Mouse (Mus musculus) liver, embryonic 11.5 days (tissue): ENCODE data around the gene Rin2. TPM values are rescaled to one million over a fixed set of nuclear protein-coding genes. Genes with fewer than 3 reads are reported as not detected.

ENCODE experiments used
- ATAC-seq: fragments of 200-750 bp; cut with Nextera tagmentation; replicated peaks from 2 replicates; pipeline ENCODE4 v1.8.0; 2017; ENCODE audit warnings: moderate number of reproducible peaks, mild to moderate bottlenecking, moderate TSS enrichment, moderate library complexity; ENCODE audit not compliant: low FRiP score
- DNase-seq: peaks from one replicate; pipeline ENCODE4 v3.0.0-alpha.2; 2017; ENCODE audit warnings: low spot score
- H3K27ac ChIP-seq: fragments of 300-500 bp; sonication (generic); 2 replicates; pipeline ENCODE4 v1.5.1; 2014; ENCODE audit warnings: mild to moderate bottlenecking, low read depth, low read length, control low read depth
- H3K27me3 ChIP-seq: fragments of 300-500 bp; sonication (generic); replicated peaks from 2 replicates; pipeline ENCODE4 v1.6.1; 2014; ENCODE audit warnings: low read length, mixed read lengths; ENCODE audit not compliant: control insufficient read depth, insufficient read depth
- H3K36me3 ChIP-seq: fragments of 300-500 bp; sonication (generic); 2 replicates; pipeline ENCODE4 v1.6.1; 2014; ENCODE audit warnings: mild to moderate bottlenecking, low read length, moderate library complexity, mixed read lengths; ENCODE audit not compliant: control insufficient read depth, insufficient read depth
- H3K4me1 ChIP-seq: fragments of 300-500 bp; sonication (generic); replicated peaks from 2 replicates; pipeline ENCODE4 v1.6.1; 2014; ENCODE audit warnings: low read length, mixed read lengths; ENCODE audit not compliant: control insufficient read depth, insufficient read depth
- H3K4me2 ChIP-seq: fragments of 300-500 bp; sonication (generic); 2 replicates; pipeline ENCODE4 v1.6.1; 2014; ENCODE audit warnings: mild to moderate bottlenecking, control low read depth, moderate library complexity
- H3K4me3 ChIP-seq: fragments of 300-500 bp; sonication (generic); 2 replicates; pipeline ENCODE4 v1.5.1; 2014; ENCODE audit warnings: low read depth, low read length, control low read depth
- H3K9ac ChIP-seq: fragments of 300-500 bp; sonication (generic); 2 replicates; pipeline ENCODE4 v1.6.1; 2014; ENCODE audit warnings: low read depth, low read length, control low read depth
- H3K9me3 ChIP-seq: fragments of 300-500 bp; sonication (generic); 2 replicates; pipeline ENCODE4 v1.6.1; 2016; ENCODE audit warnings: low read length, inconsistent platforms, mixed read lengths; ENCODE audit not compliant: control insufficient read depth
- WGBS: fragments of 180-500 bp; shearing (Covaris S2); extraction: QIAGEN DNeasy Blood & Tissue Kit; methylation state at CpG from one replicate; pipeline ENCODE4 v1.1.7; 2014; 5-methylcytosine and 5-hydroxymethylcytosine counted together
- polyA plus RNA-seq: library from polyadenylated mRNA; unstranded; fragments of >200 nt; fragmentation: Nextera tagmentation; extraction: Ambion mirVana; gene quantifications from 2 replicates; pipeline ENCODE4 v1.2.1, GENCODE M21; 2014

Gene Rin2
- polyA plus RNA-seq, 1 experiment from 2014 or later = 7.6 TPM

- no peaks in the 10 kb centered on the region for H3K36me3 ChIP-seq
- H3K4me2 ChIP-seq = no peak overlapping the region
- DNase-seq (no peak), ATAC-seq (no peak)
- no peak overlapping the region for H3K4me3 ChIP-seq
- no peak overlapping the region for H3K27ac ChIP-seq
- H3K9ac ChIP-seq = no peak overlapping the region
- no peaks in the 10 kb centered on the region for H3K27me3 ChIP-seq
- WGBS = 81% methylated on average over 5 of the region's 5 CpGs
- H3K9me3 ChIP-seq = no peaks in the 10 kb centered on the region
- H3K4me1 ChIP-seq = no peaks in the 10 kb centered on the region
These were observed 60.1 kb downstream of the Rin2 start for GRCm38 (mm10) chr2:145735079-145735478.

GRCm38 (mm10) chr2:145736543-145736942 is 61.5 kb downstream of the Rin2 start:
- Histone ChIP-seq H3K4me3 (no peak overlapping the region), H3K9me3 (no peaks in the 10 kb centered on the region), H3K9ac (no peak overlapping the region), H3K4me2 (no peak overlapping the region), H3K27ac (no peak overlapping the region), H3K36me3 (no peaks in the 10 kb centered on the region), H3K4me1 (no peaks in the 10 kb centered on the region), H3K27me3 (no peaks in the 10 kb centered on the region)
- ATAC-seq (no peak), DNase-seq (no peak)
- 30% methylated on average over 1 of the region's 1 CpGs for WGBS

GRCm38 (mm10) chr2:145737196-145737595 is 62.2 kb downstream of the Rin2 start:
- 45% methylated on average over 5 of the region's 5 CpGs for WGBS
- DNase-seq (no peak), ATAC-seq (no peak)
- H3K4me2 ChIP-seq = no peak overlapping the region
- H3K9ac ChIP-seq = no peak overlapping the region
- H3K9me3 ChIP-seq = no peaks in the 10 kb centered on the region
- no peak overlapping the region for H3K27ac ChIP-seq
- no peaks in the 10 kb centered on the region for H3K4me1 ChIP-seq
- H3K4me3 ChIP-seq = no peak overlapping the region
- no peaks in the 10 kb centered on the region for H3K36me3 ChIP-seq
- no peaks in the 10 kb centered on the region for H3K27me3 ChIP-seq

GRCm38 (mm10) chr2:145740729-145741128 is 65.7 kb downstream of the Rin2 start:
- Histone ChIP-seq H3K9ac (no peak overlapping the region), H3K4me1 (no peaks in the 10 kb centered on the region), H3K4me2 (no peak overlapping the region), H3K27me3 (no peaks in the 10 kb centered on the region), H3K36me3 (no peaks in the 10 kb centered on the region), H3K27ac (no peak overlapping the region), H3K4me3 (no peak overlapping the region), H3K9me3 (no peaks in the 10 kb centered on the region)
- ATAC-seq = no peak
- WGBS = 83% methylated on average over 5 of the region's 5 CpGs
- DNase-seq = no peak

- H3K4me3 ChIP-seq = no peak overlapping the region
- no peak overlapping the region for H3K9ac ChIP-seq
- H3K27ac ChIP-seq = no peak overlapping the region
- 73% methylated on average over 13 of the region's 13 CpGs for WGBS
- H3K9me3 ChIP-seq = no peaks in the 10 kb centered on the region
- no peaks in the 10 kb centered on the region for H3K36me3 ChIP-seq
- H3K27me3 ChIP-seq = no peaks in the 10 kb centered on the region
- no peak overlapping the region for H3K4me2 ChIP-seq
- DNase-seq (no peak), ATAC-seq (no peak)
- no peaks in the 10 kb centered on the region for H3K4me1 ChIP-seq
These were observed 68.0 kb downstream of the Rin2 start for GRCm38 (mm10) chr2:145742795-145743710.

- Histone ChIP-seq H3K27me3 (no peaks in the 10 kb centered on the region), H3K4me3 (no peak overlapping the region), H3K36me3 (no peaks in the 10 kb centered on the region), H3K27ac (no peak overlapping the region), H3K9ac (no peak overlapping the region), H3K9me3 (no peaks in the 10 kb centered on the region), H3K4me2 (no peak overlapping the region), H3K4me1 (no peaks in the 10 kb centered on the region)
- DNase-seq = no peak
- WGBS = 62% methylated on average over 1 of the region's 1 CpGs
- no peak for ATAC-seq
These were observed 71.4 kb downstream of the Rin2 start for GRCm38 (mm10) chr2:145746406-145746805.

- no peak for ATAC-seq
- H3K4me1 ChIP-seq = no peaks in the 10 kb centered on the region
- no peak overlapping the region for H3K9ac ChIP-seq
- 74% methylated on average over 5 of the region's 5 CpGs for WGBS
- no peak overlapping the region for H3K4me2 ChIP-seq
- H3K27ac ChIP-seq = no peak overlapping the region
- no peaks in the 10 kb centered on the region for H3K36me3 ChIP-seq
- no peaks in the 10 kb centered on the region for H3K27me3 ChIP-seq
- no peaks in the 10 kb centered on the region for H3K9me3 ChIP-seq
- no peak overlapping the region for H3K4me3 ChIP-seq
- DNase-seq = no peak
These were observed 74.6 kb downstream of the Rin2 start for GRCm38 (mm10) chr2:145749645-145750044.

- Histone ChIP-seq H3K27ac (no peak overlapping the region), H3K36me3 (no peaks in the 10 kb centered on the region), H3K4me2 (no peak overlapping the region), H3K27me3 (no peaks in the 10 kb centered on the region), H3K4me3 (no peak overlapping the region), H3K4me1 (no peaks in the 10 kb centered on the region), H3K9ac (no peak overlapping the region), H3K9me3 (no peaks in the 10 kb centered on the region)
- DNase-seq (no peak), ATAC-seq (no peak)
- WGBS = 81% methylated on average over 6 of the region's 6 CpGs
These were observed 77.6 kb downstream of the Rin2 start for GRCm38 (mm10) chr2:145752572-145752971.

- H3K4me2 ChIP-seq = no peak overlapping the region
- no peaks in the 10 kb centered on the region for H3K4me1 ChIP-seq
- H3K4me3 ChIP-seq = no peak overlapping the region
- DNase-seq = no peak
- no peak overlapping the region for H3K27ac ChIP-seq
- no peaks in the 10 kb centered on the region for H3K27me3 ChIP-seq
- no peak overlapping the region for H3K9ac ChIP-seq
- H3K9me3 ChIP-seq = no peaks in the 10 kb centered on the region
- 63% methylated on average over 7 of the region's 7 CpGs for WGBS
- no peaks in the 10 kb centered on the region for H3K36me3 ChIP-seq
- no peak for ATAC-seq
These were observed 79.0 kb downstream of the Rin2 start for GRCm38 (mm10) chr2:145753973-145754372.
